Mouse (Mus musculus) bone marrow, adult 2 months (tissue): ENCODE data around the gene Luzp1.

Experiments used
- CTCF ChIP-seq: fragments of 200-500 bp; IDR thresholded peaks from 2 replicates; pipeline ENCODE4 v1.5.1; 2011; ENCODE audit warnings: low read length, control low read depth; ENCODE audit not compliant: control insufficient read depth, insufficient read depth
- POLR2A ChIP-seq: fragments of 200-500 bp; IDR thresholded peaks from 2 replicates; pipeline ENCODE4 v1.6.1; 2011; ENCODE audit warnings: low read depth, mild to moderate bottlenecking, control low read depth, low read length, borderline replicate concordance; ENCODE audit not compliant: control insufficient read depth

- TF ChIP-seq POLR2A (no peak), CTCF (no peak)
Measured at GRCm38 (mm10) chr4:136449795-136450194, 19.8 kb upstream of the Luzp1 start.
